Mouse (Mus musculus) pancreas, adult 10 weeks (tissue): Measurements from ENCODE around the gene Acap3. TPM values are rescaled to one million over a fixed set of nuclear protein-coding genes. Genes with fewer than 3 reads are reported as not detected.

Source experiments
- polyA plus RNA-seq: library from polyadenylated mRNA; stranded (reverse); fragments of 350-450 nt; fragmentation: Illumina TruSeq; extraction: RNeasy Lipid Tissue Mini Kit (QIAGEN cat#74804); gene quantifications from one replicate; pipeline ENCODE4 v1.2.3, GENCODE M21; 2015; ENCODE audit warnings: low read depth, low replicate concordance; ENCODE audit not compliant: insufficient read depth

Gene Acap3
- 3.7 TPM for polyA plus RNA-seq

GRCm38 (mm10) chr4:155891551-155892001 lies at the start of gene Acap3, which contains the start of gene Pusl1:
Gene Acap3 (plus strand): TSS chr4:155891822.
Gene Pusl1 (minus strand): TSS chr4:155891781.

DNA sequence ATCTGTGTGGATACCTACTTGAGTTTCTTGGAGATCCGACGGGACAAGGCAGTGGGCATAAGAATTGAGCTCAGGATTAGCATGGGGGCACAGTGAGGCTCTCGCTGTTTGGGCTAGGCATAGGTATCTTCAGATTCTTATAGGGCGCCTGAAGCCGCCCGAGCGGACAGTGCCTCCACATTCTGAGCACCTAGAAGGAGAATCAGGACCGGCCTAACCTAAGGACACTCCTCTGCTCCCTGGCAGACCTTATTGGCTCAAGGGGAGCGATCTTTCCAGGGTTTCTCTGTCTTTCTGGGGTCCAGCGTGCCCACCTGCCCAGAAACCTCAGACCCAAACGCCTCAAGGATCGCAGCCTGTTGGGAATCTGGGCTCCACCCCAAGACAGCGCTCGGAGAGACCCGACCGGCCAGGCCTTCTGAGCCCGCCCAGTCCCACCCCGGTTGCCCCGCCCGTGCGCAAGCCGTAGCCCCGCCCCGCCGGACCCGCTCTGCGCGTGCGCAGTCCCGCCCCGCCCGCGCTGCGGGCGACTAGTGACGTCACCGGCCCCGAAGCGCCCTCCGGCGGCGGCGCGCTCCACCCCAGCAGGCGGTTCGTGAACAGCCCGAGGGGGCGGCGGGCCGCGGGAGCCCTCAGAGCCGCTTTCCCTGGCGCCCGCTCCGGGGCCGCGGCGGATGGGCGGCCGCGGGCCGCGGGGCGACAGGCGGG lies 44.6 kb upstream of the Acap3 start, which contains the start of gene Dvl1:
Dvl1 (plus strand) TSS at position 532 of the 708 bp plus-strand sequence.

GRCm38 (mm10) chr4:155863001-155863400 lies 28.6 kb upstream of the Acap3 start, which contains the start of gene Tas1r3:
Gene Tas1r3 (minus strand): TSS chr4:155863362.

GRCm38 (mm10) chr4:155869317-155870033 lies 22.1 kb upstream of the Acap3 start, which contains the start of the genes Cptp and Ints11:
Gene Cptp (minus strand): TSS chr4:155869440.
Gene Ints11 (plus strand): TSS chr4:155869546.

DNA sequence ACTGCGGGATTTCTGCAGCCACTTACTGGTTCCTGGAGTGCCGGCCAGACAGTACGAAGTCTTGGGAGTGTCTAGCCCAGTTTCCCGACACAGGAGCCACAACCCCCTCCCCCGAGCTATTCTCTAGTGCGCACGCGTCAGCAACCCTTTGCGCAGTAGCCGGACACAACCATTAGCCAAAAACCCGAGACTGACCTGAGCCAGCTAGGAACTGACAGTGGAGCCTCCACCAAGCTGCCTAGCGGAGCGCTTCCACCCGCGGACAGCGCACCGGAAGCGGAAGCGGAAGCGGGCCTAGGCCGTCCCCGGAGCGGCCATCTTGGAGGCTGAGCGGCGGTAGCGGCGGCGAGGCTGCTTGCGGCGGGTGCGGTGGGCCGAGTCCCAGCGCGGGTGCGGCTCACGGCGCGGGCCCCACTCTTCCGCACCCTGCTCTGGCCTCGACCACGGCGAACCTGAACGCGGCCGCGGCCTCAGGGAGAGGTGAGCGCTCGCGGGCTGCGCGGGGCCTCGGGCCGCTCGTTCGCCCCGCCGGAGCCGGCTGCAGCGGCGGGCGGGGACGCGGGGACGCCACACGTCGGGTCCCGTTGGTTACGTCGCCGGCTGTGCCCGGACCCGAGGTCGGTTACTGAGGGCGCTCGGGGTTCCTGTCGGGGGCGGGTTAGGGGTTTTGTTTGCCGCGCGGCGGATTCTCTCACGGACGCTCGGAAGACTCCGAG lies 52.1 kb downstream of the Acap3 start, which contains the start of gene Ube2j2:
Ube2j2 (plus strand) TSS at position 298 of the 716 bp plus-strand sequence.

Other genes starting within 250 kb of the Acap3 start
- gene Gm10563, start 246.4 kb upstream of the Acap3 start, polyA plus RNA-seq = not detected
- 10.6 TPM for gene Mmp23, start 238.4 kb upstream of the Acap3 start, polyA plus RNA-seq
- gene Mib2, start 222.6 kb upstream of the Acap3 start, polyA plus RNA-seq = 17.5 TPM
- gene Fndc10, start 197.5 kb upstream of the Acap3 start, polyA plus RNA-seq = 3.8 TPM
- 15.1 TPM for gene Ssu72, start 187.0 kb upstream of the Acap3 start, polyA plus RNA-seq
- gene Tmem240, start 157.0 kb upstream of the Acap3 start, polyA plus RNA-seq = 0.18 TPM
- gene Atad3a, start 130.7 kb upstream of the Acap3 start, polyA plus RNA-seq = 21.6 TPM
- gene Vwa1, start 117.1 kb upstream of the Acap3 start, polyA plus RNA-seq = 6.9 TPM
- 0.22 TPM for gene Tmem88b, start 105.9 kb upstream of the Acap3 start, polyA plus RNA-seq
- gene Ankrd65, start 101.4 kb upstream of the Acap3 start, polyA plus RNA-seq = not detected
- 43.6 TPM for gene Mrpl20, start 88.9 kb upstream of the Acap3 start, polyA plus RNA-seq
- 114 TPM for gene Ccnl2, start 79.3 kb upstream of the Acap3 start, polyA plus RNA-seq
- 38.2 TPM for gene Aurkaip1, start 60.5 kb upstream of the Acap3 start, polyA plus RNA-seq
- 34.6 TPM for gene Mxra8, start 52.1 kb upstream of the Acap3 start, polyA plus RNA-seq
- 37.5 TPM for gene Dvl1, start 44.4 kb upstream of the Acap3 start, polyA plus RNA-seq
- not detected for gene Tas1r3, start 28.5 kb upstream of the Acap3 start, polyA plus RNA-seq
- 2.7 TPM for gene Cptp, start 22.4 kb upstream of the Acap3 start, polyA plus RNA-seq
- gene Ints11, start 22.3 kb upstream of the Acap3 start, polyA plus RNA-seq = 4.5 TPM
- 6.6 TPM for gene Pusl1, start within 50 bp of the Acap3 start, polyA plus RNA-seq
- 15.4 TPM for gene Ube2j2, start 52.0 kb downstream of the Acap3 start, polyA plus RNA-seq
- gene C1qtnf12, start 70.5 kb downstream of the Acap3 start, polyA plus RNA-seq = 15.8 TPM
- 1.6 TPM for gene B3galt6, start 100.8 kb downstream of the Acap3 start, polyA plus RNA-seq
- 42.9 TPM for gene Sdf4, start 101.0 kb downstream of the Acap3 start, polyA plus RNA-seq
- not detected for gene Tnfrsf4, start 122.0 kb downstream of the Acap3 start, polyA plus RNA-seq
- gene Tnfrsf18, start 134.3 kb downstream of the Acap3 start, polyA plus RNA-seq = not detected
- gene Ttll10, start 167.6 kb downstream of the Acap3 start, polyA plus RNA-seq = 5.0 TPM
- gene 9430015G10Rik, start 218.2 kb downstream of the Acap3 start, polyA plus RNA-seq = 3.1 TPM
- not detected for gene Rnf223, start 238.7 kb downstream of the Acap3 start, polyA plus RNA-seq